Mouse (Mus musculus) thymus, postnatal 36 days (tissue): ENCODE measurements around the gene Asah2.
A peak's percentile ranks its signal among the peaks of the same experiment; 100 is the strongest.
"Not testable (repeated sequence)": the region's sequence is repeated elsewhere in the genome, so short reads cannot be mapped to it uniquely, and the experiment has no call there.

Experiments used
- DNase-seq, 2 experiments: peaks; one replicate each; pipeline ENCODE4 v3.0.0; 2022; ENCODE audit warnings: mixed read lengths in 2 of 2

The Asah2 gene

DNA sequence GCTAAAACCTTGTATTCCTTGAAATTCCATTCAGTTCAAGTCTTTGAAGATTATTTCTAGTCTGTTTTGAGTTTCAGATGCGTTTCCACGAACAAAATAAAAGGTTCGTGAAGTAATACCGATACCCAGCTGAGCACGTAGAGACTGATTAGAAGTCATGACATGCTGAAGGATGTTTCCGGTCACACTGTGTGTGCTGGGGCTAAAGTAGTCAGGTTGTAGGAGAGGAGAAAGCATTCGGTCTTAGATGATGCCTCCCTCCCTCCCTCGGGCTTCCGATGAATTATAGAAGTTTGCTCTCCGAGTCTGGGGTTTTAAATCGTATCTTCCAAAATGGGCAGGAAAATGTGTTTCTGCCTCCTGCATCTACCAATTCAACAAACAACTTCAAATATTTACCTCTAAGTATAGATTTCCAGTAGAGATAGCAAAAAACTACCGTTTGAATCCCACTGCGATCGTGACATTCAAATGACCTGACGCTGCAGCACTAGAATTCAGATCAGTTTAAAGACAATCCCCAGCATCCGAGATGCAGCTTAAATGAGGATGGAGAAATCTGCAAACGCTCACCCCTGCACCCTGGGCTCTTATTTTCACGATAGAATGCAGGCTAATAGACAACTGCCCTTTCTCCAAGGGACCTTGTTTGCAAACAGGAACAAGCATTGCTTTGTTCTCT is 5.6 kb downstream of the Asah2 start:
- DNase-seq = no peak

GRCm38 (mm10) chr19:32098582-32098981 is 9.4 kb downstream of the Asah2 start:
- no peak for DNase-seq

GRCm38 (mm10) chr19:32092358-32092757 is 15.7 kb downstream of the Asah2 start:
- DNase-seq = no peak

DNA sequence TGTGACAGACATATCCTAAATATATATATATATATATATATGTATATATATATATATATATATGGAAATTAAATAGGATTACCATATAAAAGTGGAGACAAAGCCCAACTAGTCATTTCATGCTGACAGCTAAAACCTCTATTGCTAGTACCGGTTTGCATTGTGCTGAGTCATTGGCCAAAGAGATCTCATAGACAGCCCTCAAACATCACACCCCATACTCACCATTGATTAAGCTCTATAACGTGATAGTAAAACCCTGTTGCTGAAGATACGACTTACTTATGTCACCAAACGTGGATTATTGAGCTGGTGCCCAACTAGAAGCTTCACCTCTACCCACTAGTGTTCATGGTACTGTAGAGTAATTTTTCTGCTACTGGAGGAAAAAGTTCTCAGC is 17.2 kb downstream of the Asah2 start:
- no peak for DNase-seq

GRCm38 (mm10) chr19:32088570-32088969 is 19.4 kb downstream of the Asah2 start:
- no peak for DNase-seq

GRCm38 (mm10) chr19:32087736-32088470 is 20.1 kb downstream of the Asah2 start:
- DNase-seq = no peak

GRCm38 (mm10) chr19:32084813-32085212 is 23.2 kb downstream of the Asah2 start:
- DNase-seq = not testable (repeated sequence)

DNA sequence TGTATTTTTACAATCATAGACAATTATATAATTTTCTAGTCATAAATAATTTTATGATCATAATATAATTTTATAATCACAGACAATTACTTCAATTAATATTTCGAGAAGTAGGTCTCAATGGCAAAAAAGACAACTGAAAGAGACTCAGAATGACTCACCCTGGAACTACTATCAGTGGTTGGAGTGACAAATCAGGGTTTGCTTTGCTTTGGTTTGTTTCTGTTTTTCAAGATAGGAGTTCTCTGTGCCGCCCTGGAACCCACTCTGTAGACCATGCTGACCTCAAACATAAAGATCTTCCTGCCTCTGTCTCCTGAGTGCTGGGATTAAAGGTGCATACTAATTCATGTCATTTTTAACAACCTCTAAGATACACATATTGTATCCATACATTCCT is 37.7 kb downstream of the Asah2 start:
- no peak for DNase-seq

- no peak for DNase-seq
These were observed 38.4 kb downstream of the Asah2 start for GRCm38 (mm10) chr19:32069598-32069997.

GRCm38 (mm10) chr19:32067669-32068068 is 40.3 kb downstream of the Asah2 start:
- DNase-seq = no peak

DNA sequence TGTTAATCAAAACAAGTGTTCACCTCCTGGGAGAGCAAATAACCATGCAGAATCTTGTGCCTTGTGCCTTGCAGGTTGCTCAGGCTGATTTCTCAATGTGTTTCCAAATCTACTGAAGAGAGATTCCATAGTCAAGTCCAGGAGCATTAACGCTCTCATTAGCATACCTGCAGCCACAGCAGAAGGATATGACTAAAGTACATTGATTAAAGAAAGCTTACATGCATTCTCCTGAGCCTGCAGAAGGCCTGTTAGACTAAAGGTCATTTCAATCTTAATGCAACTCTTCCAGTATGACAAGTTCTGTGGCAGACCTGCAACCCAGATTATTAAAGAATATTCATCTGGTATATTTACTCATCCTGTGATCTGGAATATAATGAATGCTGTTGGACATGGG is 46.7 kb downstream of the Asah2 start:
- DNase-seq = no peak

GRCm38 (mm10) chr19:32056252-32056651 is 51.8 kb downstream of the Asah2 start:
- no peak for DNase-seq

DNA sequence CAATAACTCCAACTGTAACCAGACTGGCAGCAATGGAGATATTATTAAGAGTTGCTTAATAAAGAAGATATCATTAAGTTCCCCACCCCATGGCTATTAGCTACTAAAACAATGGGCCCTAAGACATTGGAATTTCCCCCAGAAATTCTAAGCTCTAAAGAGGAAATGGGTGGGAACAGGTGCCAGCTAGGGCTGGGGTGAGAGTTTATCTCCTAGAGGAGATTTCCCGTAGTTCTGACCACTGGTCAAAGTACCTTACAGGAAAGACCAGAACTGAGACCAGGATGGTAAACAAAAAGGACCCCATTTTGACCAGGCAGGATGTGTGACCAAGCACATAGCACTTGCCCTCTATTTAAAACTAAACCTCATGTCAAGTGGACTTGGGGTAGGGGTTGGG is 52.3 kb downstream of the Asah2 start:
- no peak for DNase-seq

- DNase-seq = no peak
These were observed 56.8 kb downstream of the Asah2 start for GRCm38 (mm10) chr19:32051251-32051650.

GRCm38 (mm10) chr19:32032881-32033280 is 75.1 kb downstream of the Asah2 start:
- no peak for DNase-seq

- DNase-seq = no peak
These were observed 77.6 kb downstream of the Asah2 start for GRCm38 (mm10) chr19:32030430-32030829.

DNA sequence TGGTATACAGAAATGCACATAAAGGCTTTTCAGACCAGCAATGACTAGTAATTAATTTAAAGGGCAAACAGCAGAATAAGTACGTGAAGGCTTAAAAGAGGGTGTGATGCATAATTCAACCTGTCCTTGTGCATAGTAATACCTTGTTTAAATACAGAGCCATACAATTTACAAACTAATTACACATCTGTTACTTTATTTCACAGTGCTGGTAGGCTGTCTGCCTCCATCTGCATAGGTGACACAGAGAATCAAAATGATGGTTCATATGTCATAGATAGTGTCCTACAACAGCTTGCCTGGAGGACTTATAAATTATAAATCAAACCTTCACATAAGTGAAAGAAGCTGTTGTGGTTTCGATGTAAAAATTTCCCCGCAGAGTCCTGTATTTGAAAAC is 82.6 kb downstream of the Asah2 start:
- DNase-seq = no peak

DNA sequence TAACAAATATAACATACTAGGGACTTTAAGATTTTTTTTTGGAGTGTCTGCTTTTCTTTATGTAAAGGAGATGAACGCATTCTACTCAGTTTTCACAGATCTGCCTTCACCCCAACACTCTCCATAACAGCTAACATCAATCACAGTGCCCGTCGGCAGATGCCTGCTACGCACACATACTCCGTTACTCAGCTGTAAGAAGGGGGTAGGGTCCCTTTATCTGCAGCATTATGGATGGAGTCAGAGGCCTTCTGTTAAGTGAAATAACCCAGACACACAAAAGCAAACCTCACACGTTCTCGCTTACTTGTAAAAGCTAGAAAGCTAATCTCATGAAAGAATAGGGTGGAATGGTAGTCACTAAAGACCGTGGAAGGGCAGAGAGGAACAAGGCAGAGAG is 88.3 kb downstream of the Asah2 start:
- DNase-seq = no peak

GRCm38 (mm10) chr19:32018585-32018984 is 89.4 kb downstream of the Asah2 start:
- DNase-seq = no peak

GRCm38 (mm10) chr19:32018053-32018452 is 90.0 kb downstream of the Asah2 start:
- no peak for DNase-seq

- no peak for DNase-seq
These were observed 105.4 kb downstream of the Asah2 start for GRCm38 (mm10) chr19:32002623-32003022.

DNA sequence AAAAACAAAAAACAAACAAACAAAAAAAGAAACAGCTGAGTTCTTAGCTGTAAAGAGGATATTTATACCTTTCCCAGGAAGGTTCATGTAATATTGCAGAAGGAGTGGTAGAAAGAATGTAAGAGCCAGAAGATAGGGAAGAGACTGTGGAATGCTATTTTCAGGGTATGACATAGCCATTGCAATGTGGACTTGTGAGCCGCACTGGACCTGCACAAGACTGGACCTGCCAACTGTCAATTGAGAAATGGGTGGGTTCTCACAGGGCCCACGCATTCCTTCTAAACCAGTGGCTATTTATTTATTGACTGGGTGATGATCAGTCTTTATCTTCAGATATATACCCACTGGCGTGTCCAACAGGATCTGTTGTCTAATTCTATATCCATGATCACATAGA is 111.1 kb downstream of the Asah2 start:
- no peak for DNase-seq

- DNase-seq = no peak
These were observed 117.0 kb downstream of the Asah2 start for GRCm38 (mm10) chr19:31991057-31991456.

DNA sequence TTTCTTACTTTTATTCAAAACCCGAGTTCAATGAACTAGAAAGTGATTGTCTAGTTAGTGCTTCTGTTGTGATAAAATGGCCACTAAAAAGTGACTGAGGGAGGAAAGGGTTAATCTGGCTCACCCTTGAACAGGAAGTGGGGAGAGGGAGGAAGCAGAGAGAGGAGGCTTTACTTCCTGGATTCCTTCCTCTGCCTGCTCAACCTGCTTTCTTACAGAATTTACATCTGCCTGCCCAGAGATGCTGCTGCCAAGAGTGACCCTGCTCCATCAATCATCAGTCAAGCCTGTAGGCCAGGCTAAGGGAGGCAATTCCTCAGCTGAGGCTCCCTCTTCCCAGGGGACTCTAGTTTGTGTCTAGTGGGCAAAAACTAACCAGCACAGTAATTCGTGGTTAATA is 132.1 kb downstream of the Asah2 start:
- peak; percentile 14 to 20 for DNase-seq

GRCm38 (mm10) chr19:31971998-31972397 is 136.0 kb downstream of the Asah2 start:
- peak; percentile 83 to 87 for DNase-seq
